Mouse (Mus musculus) lung, adult 2 months (tissue): ENCODE results near the gene Bpifb2.

Experiments used
- CTCF ChIP-seq: fragments of 200-500 bp; IDR thresholded peaks from 2 replicates; pipeline ENCODE4 v1.5.1; 2011; ENCODE audit warnings: mild to moderate bottlenecking, low read length, control low read depth; ENCODE audit not compliant: insufficient read depth
- POLR2A ChIP-seq: fragments of 200-500 bp; IDR thresholded peaks from 2 replicates; pipeline ENCODE4 v1.6.1; 2011; ENCODE audit warnings: low read depth, mild to moderate bottlenecking, control low read depth, low read length, borderline replicate concordance; ENCODE audit errors: extremely low read depth

GRCm38 (mm10) chr2:153944567-153944966 lies 69.7 kb downstream of the Bpifb2 start:
- TF ChIP-seq CTCF (no peak), POLR2A (no peak)
